Mouse (Mus musculus) left cerebral cortex, adult 2 months (tissue): ENCODE measurements at regions not wholly inside any gene's neighbourhood (a gene's known extent, or its start where the extent isn't known, plus 50 kb on each side); places are given as distances from the start of the nearest gene placed in this dataset.

Experiments
- DNase-seq, 2 experiments: peaks; one replicate each; pipeline ENCODE4 v3.0.0; 2021 to 2022; ENCODE audit warnings: low spot score in 2 of 2, mixed read lengths in 1 of 2; ENCODE audit errors: extremely low spot score in 1 of 2
- H3K27ac ChIP-seq: fragments of 200-600 bp; 2 replicates; pipeline ENCODE4 v1.8.1; 2022
- H3K4me3 ChIP-seq: fragments of 200-600 bp; 2 replicates; pipeline ENCODE4 v1.8.1; 2022
- CTCF ChIP-seq: fragments of 200-600 bp; IDR thresholded peaks from 2 replicates; pipeline ENCODE4 v1.8.1; 2022; ENCODE audit warnings: antibody characterized with exemption, mild to moderate bottlenecking, moderate library complexity
- intact Hi-C: fragments of 180-260 bp; cut with DNase I; formaldehyde crosslinking; loops from one replicate; pipeline ENCODE4 v1.15.1; 2025

DNA sequence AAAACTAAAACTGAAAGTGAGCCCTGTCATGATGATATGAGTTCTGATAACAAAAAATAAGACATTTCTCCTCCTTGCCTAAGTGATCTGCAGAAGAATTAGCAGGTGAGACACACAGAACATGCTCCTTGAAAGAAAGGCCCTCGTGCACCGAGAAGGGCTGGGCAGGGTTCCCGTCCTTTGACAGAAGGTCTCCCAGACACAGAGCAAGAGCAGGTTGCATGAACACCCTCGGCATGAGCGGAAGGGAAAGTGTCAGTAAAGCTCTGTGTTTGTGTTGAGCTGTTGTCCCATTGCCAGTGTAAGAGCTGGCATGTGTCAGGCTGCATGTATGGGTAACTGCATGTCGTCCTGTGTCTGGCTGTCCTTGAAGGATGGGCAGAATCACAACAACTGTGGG lies 144.6 kb upstream of the Sash1 start:
- intact Hi-C loops = no loop called here
- DNase-seq = no peak
- H3K4me3 ChIP-seq = no peak overlapping the region
- no peak overlapping the region for H3K27ac ChIP-seq
- TF ChIP-seq CTCF = no peak

DNA sequence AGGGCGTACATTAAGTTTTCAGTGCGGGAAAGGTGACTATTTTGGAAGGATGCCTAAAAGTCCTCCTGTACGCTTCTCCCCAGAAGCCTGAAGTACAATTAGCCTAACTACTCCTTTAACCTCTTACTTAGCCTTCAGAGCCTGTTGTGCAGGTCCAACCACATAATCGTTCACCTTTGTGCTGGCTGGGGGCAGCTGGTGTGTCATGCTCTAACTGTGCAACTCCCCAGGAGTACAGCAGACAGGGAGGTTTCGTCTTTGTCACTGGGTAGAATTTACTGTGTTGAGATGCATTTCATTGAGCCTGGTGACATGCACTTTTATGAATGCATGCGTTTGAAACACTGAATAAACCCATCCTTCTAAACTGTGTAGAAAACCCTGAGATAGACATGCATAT lies 143.6 kb upstream of the Sash1 start:
- DNase-seq = no peak
- intact Hi-C loops = no loop called here
- H3K4me3 ChIP-seq = no peak overlapping the region

DNA sequence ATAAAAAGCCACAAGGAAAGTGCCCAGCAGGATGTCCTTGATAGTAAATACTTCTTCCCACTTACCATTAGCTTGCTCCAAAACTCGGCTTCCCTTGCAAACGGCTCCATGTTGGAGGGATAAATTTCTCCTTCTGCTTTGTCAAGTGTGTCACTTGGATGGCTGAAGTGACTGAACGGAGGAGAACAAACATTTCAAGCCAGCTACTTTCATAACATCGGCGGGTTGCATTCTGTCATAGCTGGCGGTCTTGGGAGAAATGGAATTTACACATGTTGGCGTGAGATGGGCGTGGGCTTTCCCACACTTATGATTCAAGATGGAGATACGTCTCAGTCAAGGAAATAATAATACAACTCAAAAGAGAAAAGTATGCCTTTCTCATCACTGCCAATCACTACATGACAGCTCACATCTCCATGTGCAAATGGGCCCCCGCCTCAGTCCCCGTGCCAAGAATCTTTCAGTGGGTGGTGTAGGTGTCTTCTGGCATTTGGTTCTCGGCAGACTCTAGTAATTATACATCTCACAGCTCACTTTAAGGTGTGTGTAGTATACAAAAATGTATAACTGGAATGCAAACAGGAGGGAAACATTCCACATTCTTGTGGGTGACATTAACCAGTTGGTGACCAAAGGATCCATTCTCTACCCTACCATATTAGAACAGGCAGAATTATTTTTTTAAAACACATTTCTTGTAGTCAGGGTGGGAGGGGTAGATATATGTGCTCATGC lies 141.4 kb upstream of the Sash1 start:
- DNase-seq = peak in 1 of 2 experiments; percentile 20
- no peak for TF ChIP-seq CTCF
- Histone ChIP-seq H3K4me3 (no peak overlapping the region), H3K27ac (no peak overlapping the region)
- intact Hi-C loops = no loop called here

More for the DNA sequence above, 143.6 kb upstream of the Sash1 start:
- no peak overlapping the region for H3K27ac ChIP-seq
- TF ChIP-seq CTCF = no peak

DNA sequence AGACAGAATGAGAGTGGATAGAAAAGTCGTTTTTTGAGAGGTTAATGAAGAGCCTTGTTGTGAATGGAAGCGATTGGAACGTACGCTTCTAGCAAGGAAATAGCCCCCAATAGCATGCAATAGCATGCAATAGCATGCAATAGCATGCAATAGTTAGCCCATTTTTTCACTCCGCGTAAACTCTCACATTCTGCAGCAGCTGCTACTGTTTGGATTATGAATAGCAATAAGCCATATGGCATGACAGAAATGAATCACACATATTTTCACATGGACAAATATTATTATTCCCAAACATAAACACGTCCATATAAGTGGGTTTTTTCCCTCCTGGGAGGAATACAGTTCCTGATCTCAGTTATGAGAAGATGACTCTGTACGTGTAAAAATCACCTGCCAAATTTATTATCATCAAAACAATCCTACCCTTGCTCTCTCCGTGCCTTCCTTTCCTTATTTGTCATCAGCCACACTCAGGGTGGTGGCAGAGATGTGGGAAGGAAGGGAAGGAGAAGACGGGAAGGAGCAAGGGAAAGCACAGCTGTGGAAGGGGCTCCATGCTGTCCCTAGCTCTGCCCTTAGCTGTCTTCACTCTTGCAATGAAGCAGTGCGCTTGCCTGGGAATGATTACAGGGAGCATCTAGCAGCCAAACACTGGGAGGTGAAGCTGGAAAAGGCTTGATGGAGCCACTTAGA lies 129.1 kb upstream of the Sash1 start:
- DNase-seq = no peak
- TF ChIP-seq CTCF = no peak
- Histone ChIP-seq H3K4me3 (no peak overlapping the region), H3K27ac (no peak overlapping the region)
- intact Hi-C loops = no loop called here

DNA sequence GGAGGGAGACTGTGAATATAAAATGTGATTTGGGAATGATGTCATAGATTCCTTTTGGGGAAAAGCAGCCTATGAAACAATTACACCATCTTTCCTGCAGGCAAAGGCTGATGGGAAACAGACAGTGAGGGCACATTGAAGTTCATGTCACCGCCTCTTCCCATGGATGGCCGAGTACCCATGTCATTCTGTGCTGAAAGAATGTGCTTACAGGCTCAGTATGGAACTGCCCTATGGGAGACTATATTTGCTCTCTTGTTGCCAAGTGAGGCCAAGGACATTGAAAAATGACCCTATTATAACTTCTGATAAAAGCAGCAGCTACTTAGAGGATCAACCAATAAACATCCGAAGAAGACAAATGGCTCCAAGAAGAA lies 127.7 kb upstream of the Sash1 start:
- no peak for DNase-seq
- no peak overlapping the region for H3K4me3 ChIP-seq
- intact Hi-C loops = loop anchor here (2.0 kb wide), 2 partner anchors 663 to 741 kb away; no protein-coding TSS in a partner anchor
- H3K27ac ChIP-seq = no peak overlapping the region
- no peak for TF ChIP-seq CTCF

DNA sequence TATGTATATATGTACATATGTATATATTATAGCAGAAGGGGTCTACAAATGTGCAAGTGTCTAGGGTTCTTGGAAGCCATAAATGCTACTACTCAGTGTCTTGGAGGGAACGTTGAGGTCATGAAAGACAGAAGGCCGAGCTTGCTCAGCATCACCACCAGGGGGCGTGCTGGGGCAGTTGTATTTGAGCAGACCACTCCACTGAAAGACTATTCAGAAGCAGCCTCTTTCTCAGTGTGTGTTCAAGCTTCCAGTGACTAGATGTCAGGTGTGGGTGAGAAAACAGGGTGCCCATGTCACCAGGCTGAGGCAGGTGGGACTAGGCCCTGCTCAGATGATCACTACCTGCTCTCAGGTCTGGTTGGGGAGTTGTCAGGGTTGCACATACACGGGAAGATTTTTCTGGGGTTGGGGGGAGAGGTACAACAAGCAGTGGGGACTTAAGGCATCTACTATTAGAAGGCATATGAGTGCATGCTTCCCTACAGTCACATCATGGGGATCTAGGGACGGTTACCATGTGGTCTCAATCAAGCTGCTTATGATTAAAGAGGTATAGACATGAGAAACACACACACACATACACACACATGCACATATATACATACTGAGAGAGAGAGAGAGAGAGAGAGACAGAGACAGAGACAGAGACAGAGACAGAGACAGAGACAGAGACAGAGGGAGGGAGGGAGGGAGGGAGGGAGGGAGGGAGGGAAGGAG lies 127.1 kb upstream of the Sash1 start:
- peak; percentile 59 to 78 for DNase-seq
- TF ChIP-seq CTCF = peak; percentile 95
- Histone ChIP-seq H3K4me3 (no peak overlapping the region), H3K27ac (no peak overlapping the region)
- intact Hi-C loops = loop anchor here (2.0 kb wide), 2 partner anchors 664 to 742 kb away; no protein-coding TSS in a partner anchor

DNA sequence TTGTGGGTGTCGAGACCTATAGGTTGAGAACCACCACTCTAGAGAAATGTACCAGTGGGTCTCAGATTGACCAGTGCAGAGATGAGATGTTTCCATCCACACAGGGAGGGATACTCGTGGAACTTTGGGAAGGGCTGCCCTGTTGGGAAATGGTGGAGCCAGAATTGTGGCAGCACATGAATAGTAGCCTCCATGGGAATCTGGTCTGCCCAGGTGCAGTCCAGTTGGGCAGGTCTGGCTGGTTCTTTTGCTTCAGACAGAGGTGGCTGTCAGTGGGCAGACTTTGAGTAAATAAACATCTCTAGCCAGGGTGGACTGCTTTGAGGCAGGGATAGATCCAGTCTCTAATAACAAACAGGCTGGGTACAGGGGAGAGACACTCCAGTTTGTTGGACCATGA lies 126.0 kb upstream of the Sash1 start:
- no peak for TF ChIP-seq CTCF
- no peak overlapping the region for H3K27ac ChIP-seq
- H3K4me3 ChIP-seq = no peak overlapping the region
- no peak for DNase-seq
- intact Hi-C loops = loop anchor here (2.0 kb wide), 2 partner anchors 665 to 743 kb away; no protein-coding TSS in a partner anchor

DNA sequence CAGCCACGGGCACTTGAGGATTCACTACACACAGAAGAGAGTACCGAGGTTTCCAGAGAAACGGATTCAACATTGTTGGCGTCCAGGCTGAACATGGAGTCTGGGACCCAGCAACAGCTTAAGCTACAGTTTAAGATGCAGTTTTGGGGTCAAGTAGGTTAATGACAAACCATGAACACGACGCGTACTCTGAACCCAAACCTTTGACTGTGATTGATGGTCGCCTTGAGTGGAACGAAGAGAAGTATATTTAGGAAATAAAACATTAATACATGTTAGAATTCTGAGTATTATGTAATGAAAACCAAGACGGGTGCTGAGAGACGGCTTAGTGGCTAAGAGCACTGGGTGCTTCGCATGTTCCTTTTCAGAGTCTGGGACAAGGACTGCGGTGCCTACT lies 124.3 kb upstream of the Sash1 start:
- no peak overlapping the region for H3K27ac ChIP-seq
- no peak overlapping the region for H3K4me3 ChIP-seq
- no peak for TF ChIP-seq CTCF
- no peak for DNase-seq
- intact Hi-C loops = no loop called here

DNA sequence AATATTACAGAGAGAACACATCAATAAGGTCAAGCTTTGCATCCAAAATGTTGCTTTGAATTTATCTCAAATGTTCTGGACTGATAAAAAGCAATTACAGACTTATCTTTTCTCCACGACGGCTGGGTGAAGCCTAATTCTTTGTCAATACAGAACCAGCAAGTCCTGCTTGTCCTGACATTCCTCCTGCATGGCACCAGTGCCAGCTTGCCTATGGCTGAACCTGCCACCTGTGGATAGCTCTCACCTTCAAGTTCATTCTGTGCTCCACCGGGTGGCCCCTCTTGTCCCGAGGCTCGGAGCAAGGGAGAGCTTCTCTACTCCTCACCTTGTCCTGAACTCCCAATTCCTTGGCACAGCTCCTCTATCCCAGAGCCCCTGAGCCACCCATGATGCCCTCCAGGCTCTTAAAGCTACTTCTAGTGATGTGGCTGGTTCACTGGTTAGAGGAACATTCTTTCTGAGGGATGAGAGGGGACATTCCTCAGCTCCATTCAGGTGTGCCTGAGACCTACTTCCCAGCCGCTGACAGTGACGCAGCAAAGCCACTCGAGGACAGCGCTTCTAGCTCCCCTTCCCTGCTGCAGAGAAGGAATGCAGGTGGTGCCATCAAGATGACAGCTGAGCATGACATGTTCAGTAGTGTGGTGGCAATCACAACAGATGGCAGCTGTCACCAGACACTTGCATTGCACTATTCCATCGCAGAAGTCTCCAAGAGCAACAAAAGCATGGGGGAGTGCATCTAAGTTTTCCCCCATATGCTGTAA lies 119.5 kb upstream of the Sash1 start:
- no peak for TF ChIP-seq CTCF
- Histone ChIP-seq H3K27ac (no peak overlapping the region), H3K4me3 (no peak overlapping the region)
- intact Hi-C loops = no loop called here
- DNase-seq = no peak

DNA sequence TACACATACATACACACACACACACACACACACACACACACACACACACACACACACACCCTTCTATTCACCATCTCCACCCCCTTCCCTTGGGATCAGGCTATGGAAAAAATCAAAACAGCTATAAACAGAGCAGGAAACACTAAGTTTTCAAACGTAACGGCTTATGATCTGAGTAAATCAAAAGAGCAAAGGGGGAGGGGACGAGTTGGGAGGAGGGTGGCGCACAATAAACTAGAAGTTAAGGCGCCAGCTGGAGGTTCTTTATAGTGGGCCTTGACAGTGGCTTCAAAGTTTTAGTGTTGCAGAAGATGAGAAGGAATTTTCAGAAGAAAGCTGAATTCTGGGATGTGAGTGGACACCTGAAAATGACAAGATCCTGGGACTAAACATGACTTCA lies 116.4 kb upstream of the Sash1 start:
- no peak for TF ChIP-seq CTCF
- H3K27ac ChIP-seq = no peak overlapping the region
- intact Hi-C loops = no loop called here
- DNase-seq = no peak
- no peak overlapping the region for H3K4me3 ChIP-seq

DNA sequence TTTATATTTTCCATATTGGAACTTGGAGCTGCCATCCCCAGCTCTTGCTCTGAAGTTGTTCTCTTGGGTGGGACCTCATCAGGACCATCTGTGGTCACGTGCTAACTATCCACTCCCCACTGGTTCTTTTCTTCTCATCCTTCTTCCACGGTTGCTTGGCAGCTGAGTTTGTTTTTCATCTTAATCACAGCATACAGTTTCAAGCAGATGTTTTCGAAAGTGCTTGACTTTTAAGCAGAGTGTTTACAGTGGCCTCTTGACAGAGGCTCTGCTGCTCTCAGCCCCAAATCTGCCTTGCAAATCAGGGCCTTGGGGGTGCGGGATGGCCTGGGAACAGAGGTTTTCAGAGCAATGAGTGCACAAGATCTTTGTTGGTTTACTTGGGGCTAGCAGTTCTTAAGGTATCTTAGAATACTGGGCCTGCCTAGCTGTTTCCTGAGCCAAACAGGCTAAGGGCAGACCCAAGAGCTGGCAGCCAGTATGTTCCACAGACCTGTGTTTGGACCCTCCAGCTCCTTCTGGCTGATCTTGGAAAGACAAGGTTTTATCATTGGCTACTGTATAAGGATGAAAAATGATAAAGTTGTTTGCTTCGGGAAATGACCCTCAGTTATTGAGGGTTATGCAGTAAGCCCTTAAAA lies 113.0 kb upstream of the Sash1 start:
- DNase-seq = no peak
- Histone ChIP-seq H3K27ac (0 out of 2 replicates have a peak overlapping the region, but pooled peaks have one; percentile 15), H3K4me3 (no peak overlapping the region)
- intact Hi-C loops = no loop called here
- no peak for TF ChIP-seq CTCF
